Mouse (Mus musculus) heart, adult 10 weeks (tissue): ENCODE results near the gene Omg. TPM values are rescaled to one million over a fixed set of nuclear protein-coding genes. Genes with fewer than 3 reads are reported as not detected.

Experiments used
- polyA plus RNA-seq: library from polyadenylated mRNA; stranded (reverse); fragments of 350-450 nt; fragmentation: Illumina TruSeq; extraction: RNeasy Lipid Tissue Mini Kit (QIAGEN cat#74804); gene quantifications from one replicate; pipeline ENCODE4 v1.2.3, GENCODE M21; 2014; ENCODE audit warnings: low read depth, low replicate concordance

The Omg gene
- not detected for polyA plus RNA-seq

GRCm38 (mm10) chr11:79503845-79504244 lies at the start of gene Omg:
Gene Omg (minus strand): TSS chr11:79504084.

GRCm38 (mm10) chr11:79530333-79530761 lies 26.5 kb upstream of the Omg start, which contains the start of the genes Evi2 and Evi2a:
Gene Evi2 (minus strand): TSS chr11:79530589.
Gene Evi2a (minus strand): TSS chr11:79530609.

DNA sequence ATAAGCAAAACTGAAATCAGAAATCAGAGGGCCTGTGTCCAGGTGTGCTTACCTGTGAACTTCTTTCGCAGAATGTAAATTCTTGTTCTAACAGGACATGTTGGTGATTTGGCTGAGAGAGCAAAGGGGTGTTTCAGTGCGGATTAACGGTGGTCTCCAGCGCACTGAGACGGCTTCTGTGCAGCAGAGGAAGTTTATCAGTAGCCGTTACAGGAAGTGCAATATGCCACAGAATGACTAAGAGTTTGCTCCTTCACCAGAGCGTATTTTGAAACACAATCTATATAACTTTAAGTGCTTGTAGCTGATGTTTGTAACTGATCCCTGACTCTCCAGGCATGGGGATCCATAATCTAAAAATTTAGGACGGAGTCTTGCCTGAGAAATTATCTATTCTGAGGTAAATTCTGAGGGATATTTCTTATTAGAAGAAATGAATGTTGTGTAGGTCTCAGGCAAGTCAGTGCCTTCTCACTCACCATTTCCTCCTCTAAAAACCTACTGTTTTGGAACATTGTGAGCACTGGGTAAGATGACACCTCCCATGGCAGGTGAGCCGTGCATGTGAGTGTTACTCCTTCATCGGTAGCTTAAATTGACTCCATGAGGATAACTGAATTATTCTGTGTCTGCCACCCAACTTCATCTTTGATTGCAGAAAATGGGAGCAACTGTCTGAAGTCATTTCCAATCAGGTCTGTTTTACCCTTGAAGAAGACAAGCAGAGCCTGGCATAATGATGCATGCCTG lies 19.9 kb upstream of the Omg start, which contains the start of gene Evi2b:
Gene Evi2b (minus strand): TSS at position 203 of the 750 bp plus-strand sequence.

Other genes starting within 250 kb of the Omg start
- gene Wsb1, start 249.4 kb downstream of the Omg start, polyA plus RNA-seq: 31.8 TPM
- gene Gm9964, start 207.2 kb downstream of the Omg start, polyA plus RNA-seq: not detected
- 11.1 TPM for gene Nf1, start 164.4 kb downstream of the Omg start, polyA plus RNA-seq
- gene Evi2b, start 19.7 kb upstream of the Omg start, polyA plus RNA-seq: 1.8 TPM
- 0.24 TPM for gene Evi2, start 26.5 kb upstream of the Omg start, polyA plus RNA-seq
- 3.5 TPM for gene Evi2a, start 26.5 kb upstream of the Omg start, polyA plus RNA-seq
- gene Rab11fip4, start 87.1 kb upstream of the Omg start, polyA plus RNA-seq: 0.26 TPM